Mouse (Mus musculus): ENCODE results near the gene Jam3.

DNA sequence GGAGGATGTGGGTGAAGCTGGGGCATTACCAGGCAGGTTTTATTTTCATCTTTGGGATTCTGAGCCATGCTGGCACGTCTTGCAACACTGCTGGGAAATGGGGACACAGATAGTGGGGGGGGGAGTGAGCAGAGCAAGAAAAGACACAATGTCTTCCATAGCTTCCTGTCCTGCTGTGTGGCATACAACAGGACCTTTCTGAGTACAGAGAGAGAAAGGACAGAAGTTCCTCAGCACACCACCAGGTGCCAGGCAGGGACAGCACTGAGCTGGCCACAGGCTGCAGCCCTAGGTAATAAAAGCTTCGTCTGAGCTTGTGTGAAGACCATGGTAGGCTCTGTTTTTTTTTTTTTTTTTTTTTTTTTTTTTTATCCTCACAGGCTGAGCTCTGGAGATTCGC is 25.3 kb upstream of the Jam3 start:
- TF ChIP-seq CTCF (IDR thresholded peaks at IDR 0.05; ENCODE audit: insufficient read depth, low read depth, low read length) (no peak), POLR2A (IDR thresholded peaks at IDR 0.05; ENCODE audit: insufficient read depth, low read depth, low read length) (no peak)
